Mouse (Mus musculus): ENCODE results near the gene Ttc36.

Ttc36 gene

DNA sequence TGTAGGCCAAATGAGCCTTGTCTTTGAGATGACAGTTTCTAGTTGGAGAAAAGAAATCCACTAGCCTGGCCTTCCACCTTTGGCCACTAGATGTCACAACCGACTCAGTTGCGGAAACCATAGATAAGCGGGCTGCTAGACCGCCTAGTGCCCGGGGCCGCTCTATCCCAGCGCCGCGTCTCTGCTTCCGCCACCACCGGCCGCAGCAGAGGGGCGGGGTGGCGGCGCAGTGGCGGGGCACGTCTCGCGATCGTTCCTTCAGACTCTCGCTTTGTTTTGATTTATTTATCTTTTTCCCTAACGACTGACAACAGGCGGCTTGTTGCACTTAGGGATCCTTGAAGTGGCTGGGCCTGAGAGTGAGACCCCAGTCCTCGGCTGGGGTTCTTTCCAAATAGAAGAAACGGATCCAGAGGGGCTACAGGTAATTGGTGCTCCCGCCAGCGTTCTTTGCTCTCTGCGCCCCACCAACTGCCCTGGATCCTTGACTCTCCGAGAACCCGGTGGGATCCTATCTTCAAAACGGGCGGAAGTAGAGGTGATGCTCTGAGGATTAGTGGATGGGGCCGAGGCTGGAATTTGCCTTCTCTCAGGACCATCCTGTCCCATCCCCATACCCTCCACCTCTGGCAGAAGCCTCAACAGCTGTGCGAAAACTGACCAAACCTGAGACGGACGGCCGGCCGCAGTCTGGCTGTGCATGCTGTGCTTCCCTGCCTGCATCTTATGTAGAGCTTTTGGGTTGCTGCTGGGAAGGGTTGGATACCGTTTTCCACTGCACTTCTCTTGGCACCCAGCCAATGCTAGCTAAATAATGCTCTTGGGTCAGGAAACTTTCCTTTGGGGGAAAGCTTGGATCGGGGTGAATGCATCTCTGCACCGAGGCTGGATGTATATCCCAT is 29.9 kb downstream of the Ttc36 start:
- peak; percentile 97 for DNase-seq (ENCODE audit: low read depth, low spot score)

DNA sequence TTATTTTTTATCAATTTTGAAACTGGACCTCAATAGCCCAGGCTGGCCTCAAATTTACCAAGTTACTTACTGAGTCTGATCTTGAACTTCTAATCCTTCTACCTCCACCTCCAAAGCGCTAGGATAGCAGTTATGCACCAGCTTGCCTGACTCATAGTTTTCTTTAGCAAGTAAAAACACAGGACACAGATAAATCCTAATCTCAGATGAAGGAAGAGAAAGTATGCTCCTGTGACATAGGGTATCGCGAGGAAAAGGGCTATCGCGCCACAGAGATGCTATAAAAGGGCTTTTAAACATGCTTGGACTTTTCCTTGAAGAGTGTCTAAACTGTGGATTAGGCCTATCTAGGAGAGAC is 30.5 kb downstream of the Ttc36 start:
- DNase-seq (ENCODE audit: low read depth, low spot score): no peak

GRCm38 (mm10) chr9:44771376-44771775 is 31.5 kb downstream of the Ttc36 start:
- peak; percentile 36 for DNase-seq (ENCODE audit: low read depth, low spot score)

DNA sequence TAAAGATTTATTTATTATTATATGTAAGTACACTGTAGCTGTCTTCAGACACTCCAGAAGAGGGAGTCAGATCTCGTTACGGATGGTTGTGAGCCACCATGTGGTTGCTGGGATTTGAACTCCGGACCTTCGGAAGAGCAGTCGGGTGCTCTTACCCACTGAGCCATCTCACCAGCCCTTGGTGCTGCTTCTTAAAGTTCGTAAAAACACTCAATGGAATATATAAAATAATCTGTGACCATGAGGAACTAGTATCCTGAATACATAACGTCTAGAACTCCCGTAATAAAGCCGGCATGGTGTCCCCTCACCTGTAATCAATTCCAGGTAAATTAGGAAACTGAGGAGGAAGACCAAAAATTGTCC is 34.9 kb downstream of the Ttc36 start:
- DNase-seq (ENCODE audit: low read depth, low spot score): peak; percentile 16

DNA sequence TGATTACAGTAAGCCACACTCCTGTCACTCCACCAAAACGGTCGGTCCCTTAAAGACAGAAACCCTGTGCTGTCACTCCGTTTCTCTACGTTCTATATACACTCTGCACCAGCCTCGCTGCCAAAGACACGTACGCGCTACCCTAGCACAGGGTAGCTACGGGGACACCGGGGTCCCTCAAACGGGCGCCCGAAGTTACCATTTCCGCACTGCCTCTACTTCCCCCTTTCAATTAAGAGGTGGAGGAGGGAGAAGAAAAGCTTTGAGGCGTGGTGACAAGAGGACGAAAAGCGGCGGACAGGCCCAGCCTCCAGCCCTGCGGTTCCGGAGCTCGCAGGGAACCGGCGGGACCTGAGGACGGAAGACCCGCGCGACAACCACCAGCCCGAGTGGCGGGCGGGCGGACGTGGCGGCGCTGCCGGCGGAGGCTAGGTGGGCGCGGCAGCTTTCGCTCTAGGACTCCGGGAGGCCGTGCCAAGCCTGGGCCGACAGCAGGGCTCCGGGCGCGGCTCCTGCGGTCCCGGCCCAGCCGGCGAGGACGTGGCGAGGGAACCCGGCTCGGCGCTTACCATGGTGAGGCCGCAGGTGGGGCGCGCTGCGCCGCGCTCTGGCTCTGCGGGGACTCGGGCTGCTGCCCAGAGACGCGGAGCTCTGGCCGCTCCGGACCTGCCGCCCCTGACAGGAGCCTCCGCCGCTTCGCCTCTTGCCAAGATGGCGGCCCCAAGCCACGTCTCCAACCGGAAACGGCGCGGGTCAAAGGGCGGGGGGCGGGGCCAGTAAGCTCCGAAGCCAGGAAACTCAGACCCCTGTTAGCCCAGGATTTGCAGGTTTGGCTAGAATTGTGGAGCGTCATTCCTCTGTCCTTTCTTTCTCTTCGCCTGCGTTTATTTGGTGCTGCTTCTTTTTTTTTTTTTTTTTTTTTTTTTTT is 35.5 kb downstream of the Ttc36 start, which contains the start of the genes Arcn1 and Ift46:
Gene Arcn1, minus strand, starts transcription at position 745 of the 928 bp plus-strand sequence.
Gene Ift46, plus strand, starts transcription at position 808 of the 928 bp plus-strand sequence.
- DNase-seq (ENCODE audit: low read depth, low spot score): peak; percentile 94

DNA sequence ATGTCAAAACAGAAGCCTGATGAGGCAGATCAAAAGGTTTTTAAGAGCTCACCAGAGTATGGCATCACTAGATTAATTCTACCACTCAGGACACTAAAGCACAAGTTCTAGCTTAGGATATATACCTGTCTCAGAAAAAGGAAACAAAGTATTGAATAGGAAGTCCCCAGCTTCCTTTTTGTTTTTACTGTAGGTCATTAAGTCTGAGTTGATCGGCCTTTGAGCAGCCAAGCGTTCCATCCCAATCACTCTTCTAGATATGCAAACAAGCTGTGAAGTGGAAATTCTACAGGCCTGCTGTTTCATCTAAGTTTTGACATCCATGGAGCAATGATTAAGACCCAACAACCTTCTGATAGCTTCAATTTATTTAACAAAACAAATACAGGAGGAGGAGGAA is 42.0 kb downstream of the Ttc36 start:
- DNase-seq (ENCODE audit: low read depth, low spot score): no peak
